Mouse (Mus musculus): ENCODE results near the gene Gm9736.
"Not testable (repeated sequence)": the region's sequence is repeated elsewhere in the genome, so short reads cannot be mapped to it uniquely, and the experiment has no call there.

The Gm9736 gene

GRCm38 (mm10) chr10:77751254-77751653 lies at the start of gene Gm9736:
TSS of gene Gm9736 (minus strand) at chr10:77751354.
- not testable (repeated sequence) for DNase-seq (ENCODE audit: low spot score)

GRCm38 (mm10) chr10:77798921-77799508 lies 47.9 kb upstream of the Gm9736 start, which contains the start of gene Gm19668:
TSS of gene Gm19668 (minus strand) at chr10:77799133.
- no peak for DNase-seq (ENCODE audit: low spot score)

GRCm38 (mm10) chr10:77798164-77798920 lies 47.2 kb upstream of the Gm9736 start:
- DNase-seq (ENCODE audit: low spot score), result not testable (repeated sequence)

GRCm38 (mm10) chr10:77797677-77798076 lies 46.5 kb upstream of the Gm9736 start:
- no peak for DNase-seq (ENCODE audit: low spot score)

- no peak for DNase-seq (ENCODE audit: low spot score)
Measured at GRCm38 (mm10) chr10:77794976-77795375, 43.8 kb upstream of the Gm9736 start, which contains the start of gene Gm9639. TSS of gene Gm9639 (minus strand) at chr10:77795076.

- DNase-seq (ENCODE audit: low spot score), result no peak
Measured at GRCm38 (mm10) chr10:77788621-77789020, 37.5 kb upstream of the Gm9736 start.

- not testable (repeated sequence) for DNase-seq (ENCODE audit: low spot score)
Measured at GRCm38 (mm10) chr10:77787876-77788275, 36.7 kb upstream of the Gm9736 start, which contains the start of gene Gm7137. TSS of gene Gm7137 (minus strand) at chr10:77788200.

GRCm38 (mm10) chr10:77783396-77783795 lies 32.2 kb upstream of the Gm9736 start:
- DNase-seq (ENCODE audit: low spot score), result not testable (repeated sequence)

- not testable (repeated sequence) for DNase-seq (ENCODE audit: low spot score)
Measured at GRCm38 (mm10) chr10:77782442-77782841, 31.3 kb upstream of the Gm9736 start, which contains the start of gene Gm3250. TSS of gene Gm3250 (minus strand) at chr10:77782542.

GRCm38 (mm10) chr10:77776844-77777243 lies 25.7 kb upstream of the Gm9736 start, which contains the start of gene Gm7138:
TSS of gene Gm7138 (minus strand) at chr10:77776944.
- not testable (repeated sequence) for DNase-seq (ENCODE audit: low spot score)

- not testable (repeated sequence) for DNase-seq (ENCODE audit: low spot score)
Measured at GRCm38 (mm10) chr10:77772142-77772541, 21.0 kb upstream of the Gm9736 start.

GRCm38 (mm10) chr10:77771225-77771624 lies 20.1 kb upstream of the Gm9736 start, which contains the start of gene Gm3238:
TSS of gene Gm3238 (minus strand) at chr10:77771325.
- DNase-seq (ENCODE audit: low spot score), result not testable (repeated sequence)

GRCm38 (mm10) chr10:77769727-77770126 lies 18.6 kb upstream of the Gm9736 start:
- DNase-seq (ENCODE audit: low spot score), result no peak

GRCm38 (mm10) chr10:77759582-77759981 lies 8.4 kb upstream of the Gm9736 start, which contains the start of gene Gm3233:
TSS of gene Gm3233 (minus strand) at chr10:77759682.
- not testable (repeated sequence) for DNase-seq (ENCODE audit: low spot score)

- DNase-seq (ENCODE audit: low spot score), result no peak
Measured at GRCm38 (mm10) chr10:77753448-77753847, 2.3 kb upstream of the Gm9736 start.

GRCm38 (mm10) chr10:77752312-77752711 lies 1.2 kb upstream of the Gm9736 start:
- not testable (repeated sequence) for DNase-seq (ENCODE audit: low spot score)

GRCm38 (mm10) chr10:77750686-77751085 lies 468 bp downstream of the Gm9736 start:
- DNase-seq (ENCODE audit: low spot score), result not testable (repeated sequence)

- DNase-seq (ENCODE audit: low spot score), result not testable (repeated sequence)
Measured at GRCm38 (mm10) chr10:77741924-77742688, 9.0 kb downstream of the Gm9736 start, which contains the start of gene Gm18596. TSS of gene Gm18596 (minus strand) at chr10:77742638.

- no peak for DNase-seq (ENCODE audit: low spot score)
Measured at GRCm38 (mm10) chr10:77738929-77739328, 12.2 kb downstream of the Gm9736 start.

GRCm38 (mm10) chr10:77735928-77736327 lies 15.2 kb downstream of the Gm9736 start:
- DNase-seq (ENCODE audit: low spot score), result no peak

- DNase-seq (ENCODE audit: low spot score), result no peak
Measured at GRCm38 (mm10) chr10:77729241-77729640, 21.9 kb downstream of the Gm9736 start.

- no peak for DNase-seq (ENCODE audit: low spot score)
Measured at GRCm38 (mm10) chr10:77728280-77728679, 22.9 kb downstream of the Gm9736 start.
